Mouse (Mus musculus) cerebellum, adult 9-11 months (tissue): ENCODE measurements around the gene Ccdc106.
A peak's percentile ranks its signal among the peaks of the same experiment; 100 is the strongest.
"Not testable (repeated sequence)": the region's sequence is repeated elsewhere in the genome, so short reads cannot be mapped to it uniquely, and the experiment has no call there.

Experiments used
- DNase-seq: peaks from one replicate; pipeline ENCODE4 v3.0.0; 2022

Gene Ccdc106

GRCm38 (mm10) chr7:5016057-5016456, 4.3 kb upstream of the Ccdc106 start:
- DNase-seq: peak; percentile 54

- DNase-seq: peak; percentile 48
These were observed 3.4 kb upstream of the Ccdc106 start for GRCm38 (mm10) chr7:5016920-5017319.

DNA sequence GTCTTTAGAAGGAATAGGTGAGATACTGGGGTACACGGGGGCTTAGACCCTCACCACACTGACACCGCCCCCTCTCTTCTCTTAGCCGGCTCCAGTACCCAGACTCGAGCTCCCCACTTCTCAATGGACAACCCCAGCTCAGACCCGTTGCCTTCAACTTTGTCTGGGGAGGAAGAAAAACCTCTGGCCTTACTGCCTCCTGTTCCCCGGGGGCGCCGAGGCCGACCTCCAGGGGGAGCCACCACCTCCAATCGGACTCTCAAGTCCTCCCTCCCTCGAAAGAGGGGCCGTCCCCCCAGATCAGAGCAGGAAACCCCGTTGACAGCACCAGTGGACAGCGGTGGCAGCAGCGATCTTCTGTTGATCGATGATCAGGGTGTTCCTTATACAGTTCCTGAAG, 3.0 kb upstream of the Ccdc106 start:
- peak; percentile 70 for DNase-seq

DNA sequence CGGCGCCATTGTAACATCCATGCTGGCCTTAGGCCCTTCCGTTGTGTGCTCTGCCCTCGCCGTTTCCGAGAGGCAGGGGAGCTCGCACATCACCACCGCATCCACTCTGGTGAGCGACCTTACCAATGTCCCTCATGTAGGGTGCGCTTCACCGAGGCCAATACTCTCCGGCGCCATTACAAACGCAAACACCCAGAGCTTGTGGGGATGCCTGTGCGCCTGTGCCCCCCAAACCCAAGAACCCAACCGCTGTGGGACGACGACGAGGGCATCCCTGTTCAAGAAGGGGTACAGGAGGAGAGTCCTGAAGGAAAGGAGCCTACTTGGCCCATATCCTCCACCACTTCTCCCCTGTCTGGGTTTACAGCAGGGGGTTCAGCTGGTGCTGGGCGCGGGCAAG, 2.4 kb upstream of the Ccdc106 start:
- DNase-seq: no peak

- not testable (repeated sequence) for DNase-seq
These were observed 777 bp upstream of the Ccdc106 start for GRCm38 (mm10) chr7:5019576-5019975.

DNA sequence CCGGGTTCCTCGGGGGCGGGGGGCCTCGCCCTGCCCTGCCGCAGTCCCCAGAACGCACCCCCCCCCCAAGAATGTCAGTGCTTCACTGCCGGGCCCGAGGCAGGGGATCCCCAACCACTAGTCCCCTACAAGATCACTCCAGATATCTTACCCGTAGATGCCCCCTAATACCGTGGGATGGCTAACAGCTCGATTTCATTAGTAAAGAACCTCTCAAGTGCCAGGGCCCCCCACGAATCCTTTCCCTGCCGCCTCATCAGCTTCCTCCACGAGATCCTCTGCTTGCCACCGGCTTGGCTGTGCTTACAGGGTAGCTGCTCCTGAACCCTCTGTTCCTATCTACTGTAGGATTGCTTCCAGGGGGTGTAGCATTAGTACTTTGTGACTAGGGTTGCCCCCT, 332 bp downstream of the Ccdc106 start:
- DNase-seq: peak; percentile 73

- DNase-seq: no peak
These were observed 844 bp downstream of the Ccdc106 start for GRCm38 (mm10) chr7:5021197-5021596.

DNA sequence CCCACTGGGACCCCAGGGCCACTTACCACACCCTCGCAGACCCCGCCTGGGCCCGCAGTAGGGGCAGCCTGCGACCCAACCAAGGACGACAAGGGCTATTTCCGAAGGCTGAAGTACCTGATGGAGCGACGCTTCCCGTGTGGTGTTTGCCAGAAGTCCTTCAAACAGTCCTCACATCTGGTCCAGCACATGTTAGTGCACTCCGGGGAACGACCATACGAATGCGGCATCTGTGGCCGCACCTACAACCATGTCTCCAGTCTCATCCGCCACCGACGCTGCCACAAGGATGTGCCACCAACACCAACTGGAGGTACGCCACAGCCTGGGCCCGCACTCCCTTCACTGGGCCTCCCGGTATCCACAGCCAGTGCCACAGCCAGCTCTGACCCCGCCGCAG, 9.2 kb downstream of the Ccdc106 start:
- DNase-seq: peak; percentile 29

- DNase-seq: peak; percentile 10
These were observed 9.6 kb downstream of the Ccdc106 start for GRCm38 (mm10) chr7:5029946-5030345.

DNA sequence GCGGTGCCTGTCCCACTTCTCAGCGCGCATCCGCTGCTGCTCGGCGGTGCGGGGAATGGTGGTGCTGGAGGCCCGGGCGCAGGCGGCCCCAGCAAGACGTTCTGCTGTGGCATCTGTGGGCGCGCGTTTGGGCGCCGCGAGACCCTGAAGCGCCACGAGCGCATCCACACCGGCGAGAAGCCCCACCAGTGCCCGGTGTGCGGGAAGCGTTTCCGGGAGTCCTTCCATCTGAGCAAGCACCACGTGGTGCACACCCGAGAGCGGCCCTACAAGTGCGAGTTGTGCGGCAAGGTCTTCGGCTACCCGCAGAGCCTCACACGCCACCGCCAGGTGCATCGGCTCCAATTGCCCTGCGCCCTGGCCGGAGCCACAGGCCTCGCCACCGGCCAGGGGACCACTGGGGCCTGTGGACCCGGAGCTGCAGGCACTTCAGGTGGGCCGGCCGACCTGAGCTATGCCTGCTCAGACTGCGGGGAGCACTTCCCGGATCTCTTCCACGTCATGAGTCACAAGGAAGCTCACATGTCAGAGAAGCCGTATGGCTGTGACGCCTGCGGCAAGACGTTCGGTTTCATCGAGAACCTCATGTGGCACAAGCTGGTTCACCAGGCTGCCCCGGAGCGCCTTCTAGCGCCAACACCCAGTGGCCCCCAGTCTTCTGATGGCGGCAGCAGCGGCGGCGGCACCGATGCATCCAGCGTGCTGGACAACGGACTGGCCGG, 10.4 kb downstream of the Ccdc106 start:
- DNase-seq: peak; percentile 32

GRCm38 (mm10) chr7:5031496-5031895, 11.1 kb downstream of the Ccdc106 start:
- DNase-seq: peak; percentile 25

- no peak for DNase-seq
These were observed 13.5 kb downstream of the Ccdc106 start, which contains the start of gene 4632433K11Rik for GRCm38 (mm10) chr7:5033818-5034217. 4632433K11Rik (plus strand) TSS chr7:5034118.

- peak; percentile 39 for DNase-seq
These were observed 15.3 kb downstream of the Ccdc106 start for GRCm38 (mm10) chr7:5035628-5036027.

DNA sequence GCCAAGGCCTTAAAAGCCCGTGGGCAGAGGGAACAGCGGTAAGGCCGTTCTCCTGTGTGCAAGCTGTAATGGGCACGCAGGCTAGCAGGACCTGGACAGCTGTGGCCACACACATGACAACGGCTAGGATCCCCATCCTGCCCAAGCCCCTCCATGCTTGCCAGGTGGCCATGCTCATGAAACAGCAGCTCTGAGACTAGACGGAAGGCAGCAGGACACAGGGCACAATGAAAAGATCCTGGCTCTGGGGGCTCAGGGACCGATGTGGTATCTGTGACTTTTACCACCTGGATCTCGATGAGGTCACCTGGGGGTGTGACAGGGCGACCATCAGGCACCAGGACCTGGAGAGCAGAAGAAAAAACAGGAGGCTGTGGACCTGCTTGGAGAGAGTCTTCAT, 15.8 kb downstream of the Ccdc106 start:
- DNase-seq: peak; percentile 43

DNA sequence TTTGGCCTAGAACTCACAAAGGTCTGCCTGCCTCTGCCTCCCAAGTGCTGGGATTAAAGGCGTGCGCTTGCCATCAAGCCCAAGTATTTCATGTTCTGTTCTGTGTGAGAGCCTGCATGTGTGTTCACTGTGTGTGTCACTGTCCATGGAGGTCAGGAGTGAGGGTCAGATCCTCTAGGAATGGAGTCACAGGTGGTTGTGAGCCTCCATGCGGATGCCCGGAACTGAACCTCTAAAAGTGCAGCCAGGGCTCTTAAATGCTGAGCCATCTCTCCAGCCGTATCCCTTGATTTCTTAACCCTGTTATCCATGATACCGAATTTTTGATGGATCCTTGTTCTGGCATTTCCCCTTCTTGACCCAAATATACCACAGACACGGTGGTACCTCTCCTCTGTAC, 16.7 kb downstream of the Ccdc106 start:
- peak; percentile 37 for DNase-seq

- DNase-seq: no peak
These were observed 17.1 kb downstream of the Ccdc106 start for GRCm38 (mm10) chr7:5037467-5037866.

- peak; percentile 96 for DNase-seq
These were observed 17.9 kb downstream of the Ccdc106 start, which contains the start of gene Zfp784 for GRCm38 (mm10) chr7:5038109-5038732. Zfp784 (minus strand) TSS chr7:5038446.

DNA sequence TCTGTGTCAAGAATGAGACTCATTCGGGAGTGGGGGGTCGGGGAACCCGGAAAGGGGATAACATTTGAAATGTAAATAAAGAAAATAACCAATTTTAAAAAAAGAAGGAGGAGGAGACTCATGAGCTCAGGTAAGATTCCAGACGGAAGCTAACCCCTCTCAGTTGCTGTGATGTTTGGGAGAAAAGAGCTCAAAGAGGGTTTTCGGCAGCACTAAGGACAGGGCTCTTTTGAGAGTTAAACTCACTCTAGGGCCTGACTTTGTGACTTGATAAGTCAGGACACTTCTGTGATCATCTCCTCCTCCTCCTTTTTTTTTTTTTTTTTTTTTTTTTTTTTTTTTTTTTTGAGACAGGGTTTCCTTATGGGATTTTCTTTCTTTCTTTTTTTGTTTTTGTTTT, 18.6 kb downstream of the Ccdc106 start:
- no peak for DNase-seq

DNA sequence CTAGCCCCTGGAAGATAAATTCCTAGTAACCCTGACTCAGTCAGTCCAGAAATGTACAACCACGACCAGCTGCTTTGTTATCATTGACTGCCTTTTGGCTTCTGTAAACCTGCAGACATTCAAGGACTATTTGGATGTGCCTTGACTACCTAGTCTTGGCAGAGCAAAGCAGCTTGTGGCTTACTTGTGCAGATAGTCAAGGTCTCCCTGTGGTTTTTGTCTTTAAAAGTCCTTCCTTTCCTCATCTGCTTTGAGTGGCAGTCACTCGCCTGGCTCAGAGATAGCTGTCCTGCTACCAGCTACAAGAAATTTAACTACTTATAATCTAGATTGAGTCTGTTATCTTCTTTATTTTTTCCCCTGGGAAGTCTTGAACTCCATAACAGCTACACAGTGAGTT, 24.6 kb downstream of the Ccdc106 start:
- DNase-seq: no peak

- DNase-seq: no peak
These were observed 25.8 kb downstream of the Ccdc106 start for GRCm38 (mm10) chr7:5046112-5046511.

DNA sequence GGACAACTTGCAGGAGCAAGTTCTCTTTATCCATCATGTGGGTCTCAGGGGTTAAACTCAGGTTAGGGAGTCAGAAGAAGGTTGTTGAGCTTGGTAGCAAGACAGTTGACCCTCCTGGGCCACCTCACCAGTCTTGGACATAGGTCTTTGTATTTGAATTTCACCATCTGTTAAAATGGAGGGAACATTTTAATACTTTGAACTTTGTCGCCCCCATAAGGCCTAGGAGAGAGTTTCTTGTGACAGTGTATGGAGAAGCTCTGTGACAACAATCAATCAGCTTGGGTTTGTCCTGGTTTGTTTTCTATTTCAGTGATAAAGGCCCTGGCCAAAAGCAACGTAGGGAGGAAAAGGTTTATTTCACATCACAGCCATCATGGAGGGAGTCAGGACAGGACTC, 27.0 kb downstream of the Ccdc106 start:
- peak; percentile 34 for DNase-seq

DNA sequence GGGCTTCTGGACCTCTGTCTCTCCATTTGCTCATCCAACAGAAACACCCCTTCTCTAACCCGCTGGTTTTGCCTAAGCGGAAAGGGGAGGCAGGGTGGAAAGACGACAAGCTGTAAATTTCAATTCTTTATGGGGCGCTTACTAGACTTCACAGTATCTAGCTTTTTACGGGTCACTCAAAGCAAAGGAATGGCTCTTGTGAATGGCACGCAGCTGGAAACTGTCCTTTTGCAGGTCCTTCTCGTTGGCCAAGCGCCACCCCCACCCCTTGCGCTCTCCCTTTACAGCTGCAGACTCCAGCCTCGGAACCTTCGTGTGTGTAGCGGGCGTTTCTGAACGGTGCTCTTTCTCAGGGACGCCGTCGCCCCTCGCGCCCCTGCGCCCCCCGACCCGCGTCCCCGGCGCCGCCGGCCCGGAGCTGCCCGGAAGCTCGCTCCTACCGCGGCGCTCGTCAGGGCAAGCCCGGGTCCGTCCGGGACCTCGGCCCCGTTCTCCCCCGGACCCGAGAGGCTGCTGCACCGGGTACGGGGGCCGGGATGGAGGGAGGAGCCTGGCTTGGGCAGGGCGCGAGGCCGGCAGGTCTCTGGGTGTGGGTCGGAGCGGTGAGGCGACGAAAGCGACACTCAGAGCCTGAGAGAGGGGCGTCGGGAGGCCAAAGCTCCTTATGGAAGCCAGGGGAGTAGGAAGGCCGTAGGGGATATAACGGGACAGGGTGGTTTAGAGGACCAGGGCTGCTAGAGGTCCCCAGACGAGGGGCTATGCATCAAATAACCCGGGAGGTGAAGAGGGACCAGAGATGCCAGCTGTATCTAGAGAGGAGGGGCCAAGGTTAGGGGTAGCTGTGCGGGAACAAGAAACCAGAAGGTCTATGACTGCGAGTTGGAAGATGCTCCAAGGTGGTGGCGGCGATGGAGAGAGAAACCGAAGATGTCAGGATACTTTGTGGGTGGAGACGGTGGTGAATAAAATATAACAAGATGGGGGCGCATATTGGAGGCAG, 31.1 kb downstream of the Ccdc106 start, which contains the start of gene Zfp580:
Gene Zfp580, plus strand, starts transcription at position 346 of the 1,000 bp plus-strand sequence.
- peak; percentile 86 for DNase-seq

GRCm38 (mm10) chr7:5052438-5052837, 32.1 kb downstream of the Ccdc106 start:
- no peak for DNase-seq
